Mouse (Mus musculus) right cerebral cortex, postnatal 14 days (tissue): ENCODE measurements around the gene Gm8764.
"Not testable (repeated sequence)": the region's sequence is repeated elsewhere in the genome, so short reads cannot be mapped to it uniquely, and the experiment has no call there.

Source experiments
- DNase-seq: peaks from one replicate; pipeline ENCODE4 v3.0.0; 2022

Gm8764 gene

GRCm38 (mm10) chr10:104159706-104160105, at the start of gene Gm8764:
TSS of gene Gm8764 (plus strand) at chr10:104160006.
- not testable (repeated sequence) for DNase-seq

- DNase-seq = no peak
Observed at GRCm38 (mm10) chr10:104110044-104110443, 49.8 kb upstream of the Gm8764 start.

- DNase-seq = no peak
Observed at GRCm38 (mm10) chr10:104118312-104118711, 41.5 kb upstream of the Gm8764 start.

- not testable (repeated sequence) for DNase-seq
Observed at GRCm38 (mm10) chr10:104142687-104143086, 17.1 kb upstream of the Gm8764 start, which contains the start of gene Gm21293. TSS of gene Gm21293 (plus strand) at chr10:104142987.

- DNase-seq = not testable (repeated sequence)
Observed at GRCm38 (mm10) chr10:104151197-104151596, 8.6 kb upstream of the Gm8764 start, which contains the start of gene Gm6763. TSS of gene Gm6763 (plus strand) at chr10:104151497.

GRCm38 (mm10) chr10:104168215-104168614, 8.4 kb downstream of the Gm8764 start, which contains the start of gene Gm21304:
TSS of gene Gm21304 (plus strand) at chr10:104168515.
- DNase-seq = not testable (repeated sequence)

GRCm38 (mm10) chr10:104176724-104177123, 16.9 kb downstream of the Gm8764 start, which contains the start of gene Gm21312:
TSS of gene Gm21312 (plus strand) at chr10:104177024.
- DNase-seq = not testable (repeated sequence)

GRCm38 (mm10) chr10:104185233-104185632, 25.4 kb downstream of the Gm8764 start, which contains the start of gene Gm20765:
TSS of gene Gm20765 (plus strand) at chr10:104185533.
- DNase-seq = not testable (repeated sequence)

GRCm38 (mm10) chr10:104193742-104194141, 33.9 kb downstream of the Gm8764 start, which contains the start of gene Gm4340:
TSS of gene Gm4340 (plus strand) at chr10:104194042.
- not testable (repeated sequence) for DNase-seq

GRCm38 (mm10) chr10:104209655-104210054, 49.8 kb downstream of the Gm8764 start:
- no peak for DNase-seq

GRCm38 (mm10) chr10:104210268-104210990, 50.6 kb downstream of the Gm8764 start:
- no peak for DNase-seq
